Mouse (Mus musculus) neural tube, embryonic 15.5 days (tissue): ENCODE results near the gene Tspan4. TPM values are rescaled to one million over a fixed set of nuclear protein-coding genes. Genes with fewer than 3 reads are reported as not detected.
A peak's percentile ranks its signal among the peaks of the same experiment; 100 is the strongest.

Experiments used
- ATAC-seq: fragments of 200-750 bp; cut with Nextera tagmentation; 2 replicates; pipeline ENCODE4 v1.8.0; 2017; ENCODE audit warnings: mild to moderate bottlenecking, moderate TSS enrichment, moderate library complexity; ENCODE audit not compliant: low FRiP score
- H3K27ac ChIP-seq: fragments of 300-500 bp; sonication (generic); replicated peaks from 2 replicates; pipeline ENCODE4 v1.5.1; 2015; ENCODE audit warnings: mild to moderate bottlenecking, inconsistent platforms
- H3K27me3 ChIP-seq: fragments of 300-500 bp; sonication (generic); replicated peaks from 2 replicates; pipeline ENCODE4 v1.6.1; 2015; ENCODE audit warnings: inconsistent platforms
- H3K36me3 ChIP-seq: fragments of 300-500 bp; sonication (generic); 2 replicates; pipeline ENCODE4 v1.6.1; 2015; ENCODE audit warnings: inconsistent platforms
- H3K4me1 ChIP-seq: fragments of 300-500 bp; sonication (generic); 2 replicates; pipeline ENCODE4 v1.6.1; 2015; ENCODE audit warnings: inconsistent platforms
- H3K4me2 ChIP-seq: fragments of 300-500 bp; sonication (generic); 2 replicates; pipeline ENCODE4 v1.6.1; 2015; ENCODE audit warnings: inconsistent platforms, mild to moderate bottlenecking, moderate library complexity
- H3K4me3 ChIP-seq: fragments of 300-500 bp; sonication (generic); replicated peaks from 2 replicates; pipeline ENCODE4 v1.5.1; 2015; ENCODE audit warnings: mild to moderate bottlenecking, inconsistent platforms
- H3K9ac ChIP-seq: fragments of 300-500 bp; sonication (generic); replicated peaks from 2 replicates; pipeline ENCODE4 v1.6.1; 2015; ENCODE audit warnings: mild to moderate bottlenecking, inconsistent platforms
- H3K9me3 ChIP-seq: fragments of 300-500 bp; sonication (generic); replicated peaks from 2 replicates; pipeline ENCODE4 v1.6.1; 2016; ENCODE audit warnings: inconsistent platforms
- WGBS: fragments of 180-500 bp; shearing (Covaris S2); methylation state at CpG from one replicate; pipeline ENCODE4 v1.1.7; 2015; ENCODE audit warnings: mixed read lengths; 5-methylcytosine and 5-hydroxymethylcytosine counted together
- polyA plus RNA-seq: library from polyadenylated mRNA; unstranded; fragments of >200 nt; fragmentation: Nextera tagmentation; extraction: Ambion mirVana; gene quantifications from 2 replicates; pipeline ENCODE4 v1.2.1, GENCODE M21; 2015

Tspan4 gene
- polyA plus RNA-seq, 1 experiment from 2014 or later, result 77.3 TPM

- Histone ChIP-seq H3K4me3 (no peak overlapping the region), H3K27ac (no peak overlapping the region), H3K9ac (no peak overlapping the region), H3K9me3 (no peaks in the 10 kb centered on the region), H3K4me2 (no peak overlapping the region), H3K4me1 (no peaks in the 10 kb centered on the region), H3K27me3 (no peaks in the 10 kb centered on the region), H3K36me3 (peaks cover 46% of the 10 kb centered on the region)
- peak; percentile 84 for ATAC-seq
- 26% methylated on average over 6 of the region's 6 CpGs for WGBS
Measured at GRCm38 (mm10) chr7:141524760-141525579, 49.9 kb downstream of the Tspan4 start.

- Histone ChIP-seq H3K36me3 (peaks cover 50% of the 10 kb centered on the region), H3K4me3 (no peak overlapping the region), H3K27me3 (no peaks in the 10 kb centered on the region), H3K4me2 (no peak overlapping the region), H3K27ac (no peak overlapping the region), H3K9me3 (no peaks in the 10 kb centered on the region), H3K4me1 (no peaks in the 10 kb centered on the region), H3K9ac (no peak overlapping the region)
- ATAC-seq, result no peak
- WGBS, result 86% methylated on average over 4 of the region's 4 CpGs
Measured at GRCm38 (mm10) chr7:141525580-141525925, 50.5 kb downstream of the Tspan4 start.

GRCm38 (mm10) chr7:141535570-141535969, 60.5 kb downstream of the Tspan4 start:
- Histone ChIP-seq H3K4me3 (no peak overlapping the region), H3K27ac (no peak overlapping the region), H3K27me3 (no peaks in the 10 kb centered on the region), H3K4me2 (no peak overlapping the region), H3K4me1 (peaks cover 22% of the 10 kb centered on the region), H3K36me3 (peaks cover 14% of the 10 kb centered on the region), H3K9ac (no peak overlapping the region), H3K9me3 (no peaks in the 10 kb centered on the region)
- WGBS, result 61% methylated on average over 1 of the region's 1 CpGs
- ATAC-seq, result no peak

- peak overlapping the region; percentile 75 for H3K4me3 ChIP-seq
- peak overlapping the region; percentile 78 for H3K9ac ChIP-seq
- 20% methylated on average over 18 of the region's 18 CpGs for WGBS
- H3K4me2 ChIP-seq, result peak overlapping the region; percentile 87
- ATAC-seq, result peak; percentile 58
- no peaks in the 10 kb centered on the region for H3K27me3 ChIP-seq
- peaks cover 26% of the 10 kb centered on the region for H3K4me1 ChIP-seq
- H3K9me3 ChIP-seq, result no peaks in the 10 kb centered on the region
- peak overlapping the region; percentile 79 for H3K27ac ChIP-seq
- H3K36me3 ChIP-seq, result no peaks in the 10 kb centered on the region
Measured at GRCm38 (mm10) chr7:141538852-141539555, 64.0 kb downstream of the Tspan4 start.

- Histone ChIP-seq H3K4me2 (peak within 1 kb of the TSS; percentile 87), H3K4me3 (peak within 1 kb of the TSS; percentile 75), H3K9ac (peak within 1 kb of the TSS; percentile 78), H3K36me3 (no peaks in the 10 kb centered on the region), H3K27ac (peak within 1 kb of the TSS; percentile 79), H3K9me3 (no peaks in the 10 kb centered on the region), H3K27me3 (no peaks in the 10 kb centered on the region), H3K4me1 (peaks cover 26% of the 10 kb centered on the region)
- under 1% methylated on average over 46 of the region's 46 CpGs for WGBS
- peak; percentile 98 for ATAC-seq
Measured at GRCm38 (mm10) chr7:141539556-141540311, 64.7 kb downstream of the Tspan4 start, which contains the start of gene Chid1. Chid1 (minus strand) TSS chr7:141539857.

GRCm38 (mm10) chr7:141540312-141541081, 65.5 kb downstream of the Tspan4 start:
- peak; percentile 49 for ATAC-seq

GRCm38 (mm10) chr7:141541681-141542080, 66.6 kb downstream of the Tspan4 start:
- H3K9me3 ChIP-seq, result no peaks in the 10 kb centered on the region
- no peak overlapping the region for H3K27ac ChIP-seq
- H3K4me2 ChIP-seq, result no peak overlapping the region
- H3K9ac ChIP-seq, result no peak overlapping the region
- H3K27me3 ChIP-seq, result no peaks in the 10 kb centered on the region
- no peaks in the 10 kb centered on the region for H3K36me3 ChIP-seq
- H3K4me3 ChIP-seq, result no peak overlapping the region
- ATAC-seq, result no peak
- H3K4me1 ChIP-seq, result peaks cover 26% of the 10 kb centered on the region
- 88% methylated on average over 4 of the region's 4 CpGs for WGBS

More at GRCm38 (mm10) chr7:141540312-141541081, 65.5 kb downstream of the Tspan4 start:
- H3K9me3 ChIP-seq, result no peaks in the 10 kb centered on the region
- no peaks in the 10 kb centered on the region for H3K27me3 ChIP-seq
- peak overlapping the region; percentile 87 for H3K4me2 ChIP-seq
- 52% methylated on average over 13 of the region's 13 CpGs for WGBS
- H3K4me3 ChIP-seq, result peak overlapping the region; percentile 75
- peaks cover 26% of the 10 kb centered on the region for H3K4me1 ChIP-seq
- H3K36me3 ChIP-seq, result no peaks in the 10 kb centered on the region
- peak overlapping the region; percentile 50; the same call in 1 of the 2 replicates for H3K9ac ChIP-seq
- H3K27ac ChIP-seq, result peak overlapping the region; percentile 79

GRCm38 (mm10) chr7:141542588-141542987, 67.5 kb downstream of the Tspan4 start:
- no peak overlapping the region for H3K27ac ChIP-seq
- ATAC-seq, result no peak
- no peak overlapping the region for H3K4me2 ChIP-seq
- WGBS, result 87% methylated on average over 2 of the region's 2 CpGs
- no peaks in the 10 kb centered on the region for H3K36me3 ChIP-seq
- no peaks in the 10 kb centered on the region for H3K27me3 ChIP-seq
- H3K4me3 ChIP-seq, result no peak overlapping the region
- no peak overlapping the region for H3K9ac ChIP-seq
- H3K4me1 ChIP-seq, result peaks cover 26% of the 10 kb centered on the region
- H3K9me3 ChIP-seq, result no peaks in the 10 kb centered on the region

Other genes with a start within 250 kb of the Tspan4 start
- gene Phrf1, start 246.5 kb upstream of the Tspan4 start, polyA plus RNA-seq, result 54.9 and 60.2 TPM in 2 replicates
- 2.6 and 7.8 TPM in 2 replicates for gene Irf7, start 208.8 kb upstream of the Tspan4 start, polyA plus RNA-seq
- 4.2 TPM in 1 of 2 replicates, not detected in the other for gene Cdhr5, start 198.5 kb upstream of the Tspan4 start, polyA plus RNA-seq
- gene Sct, start 196.1 kb upstream of the Tspan4 start, polyA plus RNA-seq, result 5.4 and 11.0 TPM in 2 replicates
- 0.87 and 1.3 TPM in 2 replicates for gene Drd4, start 183.2 kb upstream of the Tspan4 start, polyA plus RNA-seq
- gene Deaf1, start 147.6 kb upstream of the Tspan4 start, polyA plus RNA-seq, result 178 and 200 TPM in 2 replicates
- gene Tmem80, start 147.5 kb upstream of the Tspan4 start, polyA plus RNA-seq, result 50.5 and 55.8 TPM in 2 replicates
- gene Eps8l2, start 136.4 kb upstream of the Tspan4 start, polyA plus RNA-seq, result 0.23 and 10.7 TPM in 2 replicates
- gene Taldo1, start 83.0 kb upstream of the Tspan4 start, polyA plus RNA-seq, result 269 and 298 TPM in 2 replicates
- 49.3 and 50.4 TPM in 2 replicates for gene Gatd1, start 61.1 kb upstream of the Tspan4 start, polyA plus RNA-seq
- 185 and 208 TPM in 2 replicates for gene Cend1, start 45.7 kb upstream of the Tspan4 start, polyA plus RNA-seq
- gene Slc25a22, start 37.3 kb upstream of the Tspan4 start, polyA plus RNA-seq, result 76.7 and 88.8 TPM in 2 replicates
- gene Pidd1, start 31.2 kb upstream of the Tspan4 start, polyA plus RNA-seq, result 2.7 and 5.0 TPM in 2 replicates
- gene Rplp2, start 27.9 kb upstream of the Tspan4 start, polyA plus RNA-seq, result 743 and 829 TPM in 2 replicates
- 17.2 and 25.7 TPM in 2 replicates for gene Pnpla2, start 20.0 kb upstream of the Tspan4 start, polyA plus RNA-seq
- 7.1 and 9.6 TPM in 2 replicates for gene Cracr2b, start 14.1 kb upstream of the Tspan4 start, polyA plus RNA-seq
- 23.7 and 25.1 TPM in 2 replicates for gene Cd151, start 7.8 kb upstream of the Tspan4 start, polyA plus RNA-seq
- gene Polr2l, start 108 bp upstream of the Tspan4 start, polyA plus RNA-seq, result 85.3 and 89.8 TPM in 2 replicates
- 50.4 and 54.4 TPM in 2 replicates for gene Chid1, start 64.6 kb downstream of the Tspan4 start, polyA plus RNA-seq
- 105 and 109 TPM in 2 replicates for gene Ap2a2, start 86.9 kb downstream of the Tspan4 start, polyA plus RNA-seq
- gene Muc6, start 180.1 kb downstream of the Tspan4 start, polyA plus RNA-seq, result 0.27 and 0.31 TPM in 2 replicates
- 0.29 and 0.35 TPM in 2 replicates for gene Muc2, start 215.1 kb downstream of the Tspan4 start, polyA plus RNA-seq